Mouse (Mus musculus): ENCODE results near the gene Kng1. TPM values are rescaled to one million over a fixed set of nuclear protein-coding genes. Genes with fewer than 3 reads are reported as not detected.
A peak's percentile ranks its signal among the peaks of the same experiment; 100 is the strongest.

The Kng1 gene
- polyA plus RNA-seq, 1 experiment from 2014 or later = not detected

GRCm38 (mm10) chr16:23122446-23122845, 64.8 kb downstream of the Kng1 start:
- H3K4me1 ChIP-seq (ENCODE audit: control insufficient read depth, insufficient read depth, low read length) = peaks cover 8% of the 10 kb centered on the region
- H3K4me2 ChIP-seq (ENCODE audit: low read length) = no peak overlapping the region
- ATAC-seq = no peak
- 98% methylated on average over 3 of the region's 3 CpGs for WGBS
- H3K9ac ChIP-seq (ENCODE audit: low read depth, low read length) = no peak overlapping the region
- no peaks in the 10 kb centered on the region for H3K27me3 ChIP-seq (ENCODE audit: control insufficient read depth, insufficient read depth, low read depth, low read length)
- H3K4me3 ChIP-seq (ENCODE audit: low read depth, low read length) = no peak overlapping the region
- no peaks in the 10 kb centered on the region for H3K9me3 ChIP-seq (replicated peaks; ENCODE audit: control insufficient read depth, low read length, poor library complexity, severe bottlenecking)
- no peak overlapping the region for H3K27ac ChIP-seq (ENCODE audit: low read length)
- peaks cover 7% of the 10 kb centered on the region; the same call in 1 of the 2 replicates for H3K36me3 ChIP-seq (ENCODE audit: control insufficient read depth, insufficient read depth, low read length)

- Histone ChIP-seq H3K4me2 (ENCODE audit: low read length) (no peak overlapping the region), H3K9ac (ENCODE audit: low read depth, low read length) (no peak overlapping the region), H3K9me3 (replicated peaks; ENCODE audit: control insufficient read depth, low read length, poor library complexity, severe bottlenecking) (no peaks in the 10 kb centered on the region), H3K27ac (ENCODE audit: low read length) (no peak overlapping the region), H3K4me1 (ENCODE audit: control insufficient read depth, insufficient read depth, low read length) (peaks cover 8% of the 10 kb centered on the region), H3K27me3 (ENCODE audit: control insufficient read depth, insufficient read depth, low read depth, low read length) (no peaks in the 10 kb centered on the region), H3K36me3 (ENCODE audit: control insufficient read depth, insufficient read depth, low read length) (peaks cover 7% of the 10 kb centered on the region; the same call in 1 of the 2 replicates), H3K4me3 (ENCODE audit: low read depth, low read length) (no peak overlapping the region)
- 99% methylated on average over 4 of the region's 4 CpGs for WGBS
- no peak for ATAC-seq
Measured at GRCm38 (mm10) chr16:23123104-23123503, 65.4 kb downstream of the Kng1 start.

DNA sequence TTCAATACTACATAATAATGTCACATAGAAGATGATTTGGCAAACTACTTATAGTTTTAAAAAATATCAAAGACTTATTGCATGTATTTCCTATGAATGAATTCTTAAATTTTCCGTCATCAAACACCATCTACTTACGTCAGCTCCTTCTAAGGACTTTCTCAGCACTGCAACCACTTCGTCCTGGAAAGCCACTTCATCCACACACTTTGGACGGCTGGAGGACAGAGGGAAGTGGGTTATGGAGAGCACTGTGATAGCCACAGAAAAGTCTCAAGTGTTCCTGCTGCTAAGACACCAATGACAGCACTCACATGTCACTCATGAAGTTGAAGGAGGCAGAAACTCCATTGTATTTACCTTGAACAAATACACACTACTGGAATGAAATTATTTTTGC, 66.7 kb downstream of the Kng1 start:
- no peaks in the 10 kb centered on the region for H3K9me3 ChIP-seq (replicated peaks; ENCODE audit: control insufficient read depth, low read length, poor library complexity, severe bottlenecking)
- no peak overlapping the region for H3K4me2 ChIP-seq (ENCODE audit: low read length)
- H3K36me3 ChIP-seq (ENCODE audit: control insufficient read depth, insufficient read depth, low read length) = peaks cover 7% of the 10 kb centered on the region; the same call in 1 of the 2 replicates
- H3K27me3 ChIP-seq (ENCODE audit: control insufficient read depth, insufficient read depth, low read depth, low read length) = no peaks in the 10 kb centered on the region
- H3K9ac ChIP-seq (ENCODE audit: low read depth, low read length) = no peak overlapping the region
- no peak overlapping the region for H3K4me3 ChIP-seq (ENCODE audit: low read depth, low read length)
- peaks cover 18% of the 10 kb centered on the region for H3K4me1 ChIP-seq (ENCODE audit: control insufficient read depth, insufficient read depth, low read length)
- 92% methylated on average over 4 of the region's 4 CpGs for WGBS
- H3K27ac ChIP-seq (ENCODE audit: low read length) = no peak overlapping the region
- ATAC-seq = no peak

GRCm38 (mm10) chr16:23127311-23127672, 69.6 kb downstream of the Kng1 start:
- H3K4me3 ChIP-seq (ENCODE audit: low read depth, low read length) = peak overlapping the region; percentile 76
- H3K36me3 ChIP-seq (ENCODE audit: control insufficient read depth, insufficient read depth, low read length) = peaks cover 2% of the 10 kb centered on the region; the same call in 1 of the 2 replicates
- H3K27ac ChIP-seq (ENCODE audit: low read length) = peak overlapping the region; percentile 98
- no peaks in the 10 kb centered on the region for H3K9me3 ChIP-seq (replicated peaks; ENCODE audit: control insufficient read depth, low read length, poor library complexity, severe bottlenecking)
- H3K27me3 ChIP-seq (ENCODE audit: control insufficient read depth, insufficient read depth, low read depth, low read length) = no peaks in the 10 kb centered on the region
- peaks cover 18% of the 10 kb centered on the region for H3K4me1 ChIP-seq (ENCODE audit: control insufficient read depth, insufficient read depth, low read length)
- ATAC-seq = no peak
- peak overlapping the region; percentile 94 for H3K9ac ChIP-seq (ENCODE audit: low read depth, low read length)
- H3K4me2 ChIP-seq (ENCODE audit: low read length) = peak overlapping the region; percentile 96
- WGBS = 0% methylated on average over 4 of the region's 4 CpGs

DNA sequence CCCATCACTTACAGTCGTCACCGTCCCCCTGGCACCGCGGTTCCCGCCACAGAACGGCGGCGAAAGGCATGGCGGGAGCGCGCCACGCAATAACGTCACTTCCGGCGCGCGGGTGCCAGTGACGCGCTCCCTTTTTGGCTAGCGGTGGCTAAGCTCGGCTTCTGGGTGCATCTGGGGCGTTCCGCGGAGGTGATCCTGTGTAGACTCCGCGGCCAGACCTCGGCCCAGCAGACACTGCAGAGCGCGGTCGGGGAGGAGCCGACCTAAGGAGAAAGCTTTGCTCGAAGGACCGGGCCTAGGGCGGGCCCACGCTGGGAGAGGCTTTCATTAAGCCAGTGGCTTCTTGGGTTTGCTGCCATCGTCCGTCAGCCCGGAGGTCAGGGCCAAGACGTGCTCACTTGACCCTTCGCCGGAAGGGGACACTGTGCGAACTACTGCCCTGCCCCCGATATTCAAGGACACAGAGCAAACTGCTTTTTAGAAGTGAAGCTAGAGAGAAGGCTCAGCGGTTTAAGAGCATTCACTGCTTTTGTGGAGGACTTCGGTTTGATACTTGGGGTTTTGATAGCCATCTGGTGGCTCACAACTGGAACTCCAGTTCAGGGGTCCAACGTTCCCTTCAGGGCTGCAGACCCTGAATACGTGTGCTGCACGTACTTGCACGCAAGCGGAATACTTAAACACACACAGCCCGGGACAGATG, 70.2 kb downstream of the Kng1 start, which contains the start of gene Rfc4:
Gene Rfc4 (minus strand): TSS at position 65 of the 703 bp plus-strand sequence.
- no peaks in the 10 kb centered on the region for H3K27me3 ChIP-seq (ENCODE audit: control insufficient read depth, insufficient read depth, low read depth, low read length)
- H3K9ac ChIP-seq (ENCODE audit: low read depth, low read length) = peak within 1 kb of the TSS; percentile 94
- peak; percentile 96 for ATAC-seq
- H3K4me3 ChIP-seq (ENCODE audit: low read depth, low read length) = peak within 1 kb of the TSS; percentile 76
- H3K27ac ChIP-seq (ENCODE audit: low read length) = peak within 1 kb of the TSS; percentile 98
- H3K4me2 ChIP-seq (ENCODE audit: low read length) = peak within 1 kb of the TSS; percentile 96
- no peaks in the 10 kb centered on the region for H3K9me3 ChIP-seq (replicated peaks; ENCODE audit: control insufficient read depth, low read length, poor library complexity, severe bottlenecking)
- peaks cover 18% of the 10 kb centered on the region for H3K4me1 ChIP-seq (ENCODE audit: control insufficient read depth, insufficient read depth, low read length)
- under 1% methylated on average over 51 of the region's 51 CpGs for WGBS
- H3K36me3 ChIP-seq (ENCODE audit: control insufficient read depth, insufficient read depth, low read length) = no peaks in the 10 kb centered on the region

DNA sequence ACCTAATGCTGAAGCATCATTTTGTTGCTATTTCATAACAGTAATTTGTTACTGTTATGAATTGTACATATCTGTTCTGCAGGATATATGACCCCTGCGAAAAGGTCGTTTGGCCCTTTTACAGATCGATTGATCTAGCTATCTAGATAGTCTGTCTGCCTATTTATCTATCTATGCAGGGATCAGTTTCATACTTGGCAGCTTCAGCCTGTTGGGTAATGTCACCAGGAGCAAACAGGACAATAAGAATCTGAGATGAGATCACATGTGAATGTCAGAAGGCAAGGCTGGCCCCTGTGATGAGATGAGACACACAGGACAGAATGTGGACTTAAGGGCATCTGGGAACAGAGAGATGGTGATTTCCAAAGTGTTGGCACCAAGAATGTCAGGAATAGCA, 72.6 kb downstream of the Kng1 start:
- 94% methylated on average over 3 of the region's 3 CpGs for WGBS
- ATAC-seq = no peak
- Histone ChIP-seq H3K4me2 (ENCODE audit: low read length) (no peak overlapping the region), H3K4me3 (ENCODE audit: low read depth, low read length) (no peak overlapping the region), H3K9me3 (replicated peaks; ENCODE audit: control insufficient read depth, low read length, poor library complexity, severe bottlenecking) (no peaks in the 10 kb centered on the region), H3K9ac (ENCODE audit: low read depth, low read length) (no peak overlapping the region), H3K27ac (ENCODE audit: low read length) (no peak overlapping the region), H3K36me3 (ENCODE audit: control insufficient read depth, insufficient read depth, low read length) (no peaks in the 10 kb centered on the region), H3K4me1 (ENCODE audit: control insufficient read depth, insufficient read depth, low read length) (peaks cover 18% of the 10 kb centered on the region), H3K27me3 (ENCODE audit: control insufficient read depth, insufficient read depth, low read depth, low read length) (no peaks in the 10 kb centered on the region)

Small RNA genes lying within 50 kb of the gene (microRNA-seq; reads per million reads assigned to microRNA genes)
- gene Gm49346 = not detected

Other genes starting within 250 kb of the Kng1 start
- gene Crygs, start 246.3 kb upstream of the Kng1 start, polyA plus RNA-seq (2015; fragmentation: Nextera tagmentation; extraction: Ambion mirVana) = not detected in 2 replicates
- gene Tbccd1, start 200.2 kb upstream of the Kng1 start, polyA plus RNA-seq (2015; fragmentation: Nextera tagmentation; extraction: Ambion mirVana) = 20.5 and 24.0 TPM in 2 replicates
- 97.4 and 97.7 TPM in 2 replicates for gene Dnajb11, start 200.0 kb upstream of the Kng1 start, polyA plus RNA-seq (2015; fragmentation: Nextera tagmentation; extraction: Ambion mirVana)
- gene Ahsg, start 166.6 kb upstream of the Kng1 start, polyA plus RNA-seq (2015; fragmentation: Nextera tagmentation; extraction: Ambion mirVana) = not detected in 2 replicates
- not detected in 2 replicates for gene Fetub, start 139.5 kb upstream of the Kng1 start, polyA plus RNA-seq (2015; fragmentation: Nextera tagmentation; extraction: Ambion mirVana)
- 0.24 TPM in 2 replicates for gene Hrg, start 106.8 kb upstream of the Kng1 start, polyA plus RNA-seq (2015; fragmentation: Nextera tagmentation; extraction: Ambion mirVana)
- not detected in 2 replicates for gene Kng2, start 28.4 kb upstream of the Kng1 start, polyA plus RNA-seq (2015; fragmentation: Nextera tagmentation; extraction: Ambion mirVana)
- gene Eif4a2, start 49.6 kb downstream of the Kng1 start, polyA plus RNA-seq (2015; fragmentation: Nextera tagmentation; extraction: Ambion mirVana) = 364 and 366 TPM in 2 replicates
- 36.0 and 37.1 TPM in 2 replicates for gene Rfc4, start 69.9 kb downstream of the Kng1 start, polyA plus RNA-seq (2015; fragmentation: Nextera tagmentation; extraction: Ambion mirVana)
- not detected in 2 replicates for gene Adipoq, start 88.7 kb downstream of the Kng1 start, polyA plus RNA-seq (2015; fragmentation: Nextera tagmentation; extraction: Ambion mirVana)
- 19.3 and 28.5 TPM in 2 replicates for gene St6gal1, start 166.9 kb downstream of the Kng1 start, polyA plus RNA-seq (2015; fragmentation: Nextera tagmentation; extraction: Ambion mirVana)